Mouse (Mus musculus): ENCODE measurements at regions not wholly inside any gene's neighbourhood (a gene's known extent, or its start where the extent isn't known, plus 50 kb on each side); places are given as distances from the start of the nearest gene placed in this dataset.

DNA sequence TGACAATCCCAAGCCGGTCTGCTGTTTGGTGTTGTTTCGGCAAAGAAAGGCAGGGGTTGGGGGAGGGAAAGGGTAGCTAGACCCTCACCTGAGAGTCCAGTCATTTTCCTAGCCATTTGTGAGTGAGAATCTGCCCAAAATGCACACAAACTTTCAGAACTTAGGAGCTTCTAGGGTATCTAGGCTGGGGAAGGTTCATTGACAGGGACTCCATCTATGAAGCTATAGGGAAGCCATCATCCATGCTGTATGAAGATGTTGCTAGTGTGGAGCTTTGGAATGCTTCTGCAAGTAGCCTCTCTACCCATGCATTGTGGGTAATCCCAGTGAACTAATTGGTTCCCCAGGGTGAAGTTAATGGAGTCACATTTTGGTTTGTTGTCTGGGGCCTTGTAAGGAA lies 412.9 kb upstream of the Zfp703 start:
- DNase-seq (ENCODE audit: low spot score) (no peak), ATAC-seq (ENCODE audit: low FRiP score, low TSS enrichment) (no peak)
- H3K9ac ChIP-seq (ENCODE audit: low read length) = no peak overlapping the region
- H3K4me1 ChIP-seq (replicated peaks; ENCODE audit: control insufficient read depth, insufficient read depth) = no peaks in the 10 kb centered on the region
- H3K27me3 ChIP-seq (ENCODE audit: control insufficient read depth, insufficient read depth, low read length) = no peaks in the 10 kb centered on the region
- no peaks in the 10 kb centered on the region for H3K36me3 ChIP-seq (ENCODE audit: control insufficient read depth, insufficient read depth, low read length)
- 100% methylated on average over 2 of the region's 2 CpGs for WGBS
- no peaks in the 10 kb centered on the region for H3K9me3 ChIP-seq (ENCODE audit: control insufficient read depth, low read length)
- no peak overlapping the region for H3K27ac ChIP-seq (replicated peaks)
- no peak overlapping the region for H3K4me2 ChIP-seq (replicated peaks; ENCODE audit: low read depth)
- TF ChIP-seq CTCF (IDR thresholded peaks at IDR 0.05; ENCODE audit: low read depth) = no peak
- no peak for TF ChIP-seq EP300 (optimal IDR thresholded peaks at IDR 0.05)
- H3K4me3 ChIP-seq (ENCODE audit: low read depth, low read length) = no peak overlapping the region

- Histone ChIP-seq H3K9me3 (ENCODE audit: control insufficient read depth, low read length) (no peaks in the 10 kb centered on the region), H3K27ac (replicated peaks) (no peak overlapping the region), H3K4me2 (replicated peaks; ENCODE audit: low read depth) (no peak overlapping the region), H3K9ac (ENCODE audit: low read length) (no peak overlapping the region), H3K27me3 (ENCODE audit: control insufficient read depth, insufficient read depth, low read length) (no peaks in the 10 kb centered on the region), H3K4me3 (ENCODE audit: low read depth, low read length) (no peak overlapping the region), H3K36me3 (ENCODE audit: control insufficient read depth, insufficient read depth, low read length) (no peaks in the 10 kb centered on the region), H3K4me1 (replicated peaks; ENCODE audit: control insufficient read depth, insufficient read depth) (no peaks in the 10 kb centered on the region)
- 65% methylated on average over 15 of the region's 15 CpGs for WGBS
- ATAC-seq (ENCODE audit: low FRiP score, low TSS enrichment) = no peak
- DNase-seq (ENCODE audit: low spot score) = no peak
- no peak for TF ChIP-seq EP300 (optimal IDR thresholded peaks at IDR 0.05)
- no peak for TF ChIP-seq CTCF (IDR thresholded peaks at IDR 0.05; ENCODE audit: low read depth)
Observed at GRCm38 (mm10) chr8:26568423-26569060, 408.6 kb upstream of the Zfp703 start.

DNA sequence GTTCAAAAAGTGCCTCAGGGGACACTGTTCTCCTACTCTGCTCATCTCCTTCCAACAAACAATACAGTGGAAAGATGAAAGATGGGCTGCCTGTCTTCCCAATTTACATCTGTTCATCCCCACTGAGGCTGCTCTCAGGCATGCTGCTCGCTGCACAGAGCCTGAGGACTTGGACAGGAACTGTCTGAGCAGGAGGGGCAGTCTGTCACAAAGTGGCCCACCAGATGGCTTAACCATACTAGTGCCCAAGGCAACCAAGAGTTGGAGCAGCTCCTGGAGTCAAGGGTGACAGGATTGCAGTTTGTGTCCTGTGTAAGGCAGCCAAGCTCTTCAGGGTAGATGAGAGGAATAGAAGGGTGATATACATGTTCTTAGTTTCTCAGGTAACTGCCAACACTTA lies 388.3 kb upstream of the Zfp703 start:
- WGBS = 85% methylated on average over 1 of the region's 1 CpGs
- TF ChIP-seq EP300 (optimal IDR thresholded peaks at IDR 0.05) (no peak), CTCF (IDR thresholded peaks at IDR 0.05; ENCODE audit: low read depth) (no peak)

GRCm38 (mm10) chr8:26590591-26591212 lies 386.4 kb upstream of the Zfp703 start:
- no peak overlapping the region for H3K27ac ChIP-seq (replicated peaks)
- H3K4me1 ChIP-seq (replicated peaks; ENCODE audit: control insufficient read depth, insufficient read depth) = no peaks in the 10 kb centered on the region

More for the DNA sequence above, 388.3 kb upstream of the Zfp703 start:
- no peak overlapping the region for H3K4me2 ChIP-seq (replicated peaks; ENCODE audit: low read depth)
- DNase-seq (ENCODE audit: low spot score) (no peak), ATAC-seq (ENCODE audit: low FRiP score, low TSS enrichment) (no peak)
- no peak overlapping the region for H3K9ac ChIP-seq (ENCODE audit: low read length)
- no peak overlapping the region for H3K4me3 ChIP-seq (ENCODE audit: low read depth, low read length)
- no peaks in the 10 kb centered on the region for H3K36me3 ChIP-seq (ENCODE audit: control insufficient read depth, insufficient read depth, low read length)
- H3K27ac ChIP-seq (replicated peaks) = no peak overlapping the region
- H3K4me1 ChIP-seq (replicated peaks; ENCODE audit: control insufficient read depth, insufficient read depth) = no peaks in the 10 kb centered on the region
- H3K27me3 ChIP-seq (ENCODE audit: control insufficient read depth, insufficient read depth, low read length) = no peaks in the 10 kb centered on the region
- H3K9me3 ChIP-seq (ENCODE audit: control insufficient read depth, low read length) = no peaks in the 10 kb centered on the region

GRCm38 (mm10) chr8:26591266-26591665 lies 385.9 kb upstream of the Zfp703 start:
- Histone ChIP-seq H3K9ac (ENCODE audit: low read length) (no peak overlapping the region), H3K4me1 (replicated peaks; ENCODE audit: control insufficient read depth, insufficient read depth) (no peaks in the 10 kb centered on the region), H3K27ac (replicated peaks) (no peak overlapping the region), H3K4me3 (ENCODE audit: low read depth, low read length) (no peak overlapping the region), H3K36me3 (ENCODE audit: control insufficient read depth, insufficient read depth, low read length) (no peaks in the 10 kb centered on the region), H3K4me2 (replicated peaks; ENCODE audit: low read depth) (no peak overlapping the region), H3K27me3 (ENCODE audit: control insufficient read depth, insufficient read depth, low read length) (no peaks in the 10 kb centered on the region), H3K9me3 (ENCODE audit: control insufficient read depth, low read length) (no peaks in the 10 kb centered on the region)
- DNase-seq (ENCODE audit: low spot score) = no peak
- no peak for ATAC-seq (ENCODE audit: low FRiP score, low TSS enrichment)
- 75% methylated on average over 3 of the region's 3 CpGs for WGBS
- no peak for TF ChIP-seq CTCF (IDR thresholded peaks at IDR 0.05; ENCODE audit: low read depth)
- TF ChIP-seq EP300 (optimal IDR thresholded peaks at IDR 0.05) = no peak

More at GRCm38 (mm10) chr8:26590591-26591212, 386.4 kb upstream of the Zfp703 start:
- no peaks in the 10 kb centered on the region for H3K36me3 ChIP-seq (ENCODE audit: control insufficient read depth, insufficient read depth, low read length)
- H3K9me3 ChIP-seq (ENCODE audit: control insufficient read depth, low read length) = no peaks in the 10 kb centered on the region
- WGBS = 71% methylated on average over 2 of the region's 2 CpGs
- TF ChIP-seq CTCF (IDR thresholded peaks at IDR 0.05; ENCODE audit: low read depth) (no peak), EP300 (optimal IDR thresholded peaks at IDR 0.05) (no peak)
- DNase-seq (ENCODE audit: low spot score) (no peak), ATAC-seq (ENCODE audit: low FRiP score, low TSS enrichment) (no peak)
- H3K4me2 ChIP-seq (replicated peaks; ENCODE audit: low read depth) = no peak overlapping the region
- no peak overlapping the region for H3K4me3 ChIP-seq (ENCODE audit: low read depth, low read length)
- H3K27me3 ChIP-seq (ENCODE audit: control insufficient read depth, insufficient read depth, low read length) = no peaks in the 10 kb centered on the region
- no peak overlapping the region for H3K9ac ChIP-seq (ENCODE audit: low read length)
